Mouse (Mus musculus) CD4-positive, CD25-positive, alpha-beta regulatory T cell, adult 9 weeks (primary cell): ENCODE results near the gene Ranbp2. TPM values are rescaled to one million over a fixed set of nuclear protein-coding genes. Genes with fewer than 3 reads are reported as not detected.

Experiments
- polyA plus RNA-seq: library from polyadenylated mRNA; unstranded; fragments of 100-300 nt; shearing (Covaris generic); gene quantifications from one replicate; pipeline ENCODE4 v1.2.1, GENCODE M21; 2017

Gene Ranbp2
- 77.4 TPM for polyA plus RNA-seq

GRCm38 (mm10) chr10:58446384-58447279, at the start of gene Ranbp2:
Gene Ranbp2 (plus strand): TSS chr10:58446920.

GRCm38 (mm10) chr10:58497320-58498284, 50.9 kb downstream of the Ranbp2 start, which contains the start of gene Ccdc138:
Gene Ccdc138 (plus strand): TSS chr10:58497948.

Other genes starting within 250 kb of the Ranbp2 start
- 0.22 TPM for gene AW822073, start 222.0 kb upstream of the Ranbp2 start, polyA plus RNA-seq
- 0.32 TPM for gene Duxf3, start 214.2 kb upstream of the Ranbp2 start, polyA plus RNA-seq
- not detected for gene Gm4981, start 210.2 kb upstream of the Ranbp2 start, polyA plus RNA-seq
- 90.0 TPM for gene Gcc2, start 191.4 kb upstream of the Ranbp2 start, polyA plus RNA-seq
- gene Lims1, start 123.5 kb upstream of the Ranbp2 start, polyA plus RNA-seq: 118 TPM
- gene Ccdc138, start 51.0 kb downstream of the Ranbp2 start, polyA plus RNA-seq: 3.3 TPM
- not detected for gene Edar, start 228.7 kb downstream of the Ranbp2 start, polyA plus RNA-seq